Mouse (Mus musculus) myocyte (in vitro differentiated cells): ENCODE measurements around the gene Gm11492. TPM values are rescaled to one million over a fixed set of nuclear protein-coding genes. Genes with fewer than 3 reads are reported as not detected.
A peak's percentile ranks its signal among the peaks of the same experiment; 100 is the strongest.

Experiments
- H3K27me3 ChIP-seq: one replicate; pipeline ENCODE4 v1.6.1; 2011; ENCODE audit not compliant: control insufficient read depth, insufficient read depth, insufficient read length
- H3K36me3 ChIP-seq: one replicate; pipeline ENCODE4 v1.6.1; 2011; ENCODE audit not compliant: control insufficient read depth, insufficient read depth
- H3K4me2 ChIP-seq: one replicate; pipeline ENCODE4 v1.6.1; 2011; ENCODE audit warnings: low read depth, control low read depth
- H3K4me3 ChIP-seq: one replicate; pipeline ENCODE4 v1.5.1; 2011; ENCODE audit warnings: mild to moderate bottlenecking, control low read depth, moderate library complexity
- H3K79me2 ChIP-seq: one replicate; pipeline ENCODE4 v1.6.1; 2011; ENCODE audit not compliant: control insufficient read depth, insufficient read depth
- H3ac ChIP-seq: one replicate; pipeline ENCODE4 v1.6.1; 2011; ENCODE audit not compliant: control insufficient read depth, insufficient read length
- CEBPB ChIP-seq: IDR thresholded peaks from 2 replicates; pipeline ENCODE4 v1.6.1; 2011; ENCODE audit warnings: mild to moderate bottlenecking, moderate library complexity; ENCODE audit not compliant: poor library complexity, insufficient read depth, severe bottlenecking
- E2F4 ChIP-seq: IDR thresholded peaks from one replicate; pipeline ENCODE4 v1.6.1; 2011; ENCODE audit warnings: mild to moderate bottlenecking, control low read depth, moderate library complexity; ENCODE audit not compliant: insufficient read depth
- MAX ChIP-seq: IDR thresholded peaks from one replicate; pipeline ENCODE4 v1.6.1; 2011; ENCODE audit warnings: low read depth, mild to moderate bottlenecking, control low read depth
- MYOD1 ChIP-seq, 3 experiments: IDR thresholded peaks; one replicate each; pipeline ENCODE4 v1.6.1; 2011; ENCODE audit warnings: control low read depth in 2 of 3, low read depth in 2 of 3, mild to moderate bottlenecking in 2 of 3, moderate library complexity in 1 of 3; ENCODE audit not compliant: insufficient read length in 2 of 3, control insufficient read depth in 1 of 3
- MYOG ChIP-seq, 3 experiments: IDR thresholded peaks; one replicate each; pipeline ENCODE4 v1.6.1; 2011; ENCODE audit warnings: control low read depth in 2 of 3, low read depth in 2 of 3, mild to moderate bottlenecking in 2 of 3; ENCODE audit not compliant: insufficient read length in 2 of 3, control insufficient read depth in 1 of 3, insufficient read depth in 1 of 3
- POLR2A ChIP-seq: IDR thresholded peaks from one replicate; pipeline ENCODE4 v1.6.1; 2011; ENCODE audit warnings: low read depth, mild to moderate bottlenecking, control low read depth, moderate library complexity; ENCODE audit not compliant: insufficient read length
- POLR2AphosphoS2 ChIP-seq: IDR thresholded peaks from one replicate; pipeline ENCODE4 v1.6.1; 2011; ENCODE audit warnings: low read depth, control low read depth; ENCODE audit not compliant: insufficient read length
- REST ChIP-seq: IDR thresholded peaks from one replicate; pipeline ENCODE4 v1.6.1; 2011; ENCODE audit warnings: mild to moderate bottlenecking, control low read depth, moderate library complexity; ENCODE audit not compliant: insufficient read depth, insufficient read length
- SRF ChIP-seq: IDR thresholded peaks from one replicate; pipeline ENCODE4 v1.6.1; 2011; ENCODE audit warnings: low read depth; ENCODE audit not compliant: control insufficient read depth, insufficient read length
- TCF12 ChIP-seq: IDR thresholded peaks from one replicate; pipeline ENCODE4 v1.6.1; 2011; ENCODE audit warnings: mild to moderate bottlenecking, control low read depth; ENCODE audit not compliant: poor library complexity, insufficient read depth, severe bottlenecking
- TCF3 ChIP-seq: IDR thresholded peaks from one replicate; pipeline ENCODE4 v1.6.1; 2011; ENCODE audit warnings: low read depth, control low read depth; ENCODE audit not compliant: insufficient read length
- USF1 ChIP-seq: IDR thresholded peaks from one replicate; pipeline ENCODE4 v1.6.1; 2011; ENCODE audit warnings: low read depth, mild to moderate bottlenecking, control low read depth, moderate library complexity
- polyA plus RNA-seq: library from polyadenylated mRNA; unstranded; fragments of >200 nt; fragmentation: generic; extraction: Trizol; gene quantifications from one replicate; pipeline ENCODE4 v1.2.1, GENCODE M21; 2012; ENCODE audit warnings: missing spikeins

Gene Gm11492
- polyA plus RNA-seq, 1 experiment: not detected

GRCm38 (mm10) chr11:87527990-87528389, 38.5 kb upstream of the Gm11492 start:
- no peak overlapping the region for H3K4me2 ChIP-seq
- H3K36me3 ChIP-seq: no peaks in the 10 kb centered on the region
- no peak overlapping the region for H3ac ChIP-seq
- no peaks in the 10 kb centered on the region for H3K79me2 ChIP-seq
- peaks cover 32% of the 10 kb centered on the region for H3K27me3 ChIP-seq
- TF ChIP-seq MYOD1 (IDR thresholded peaks at IDR 0.05; ENCODE audit: control insufficient read depth in 1 of 3, insufficient read length in 2 of 3, low read depth in 2 of 3) (no peak), POLR2A (no peak), MAX (no peak), SRF (no peak), POLR2AphosphoS2 (no peak), MYOG (IDR thresholded peaks at IDR 0.05; ENCODE audit: control insufficient read depth in 1 of 3, insufficient read depth in 1 of 3, insufficient read length in 2 of 3, low read depth in 2 of 3) (no peak), TCF12 (no peak), E2F4 (no peak), TCF3 (no peak), REST (no peak), USF1 (no peak)
- no peak overlapping the region for H3K4me3 ChIP-seq

- Histone ChIP-seq H3K36me3 (no peaks in the 10 kb centered on the region), H3K27me3 (peaks cover 18% of the 10 kb centered on the region), H3ac (no peak overlapping the region), H3K79me2 (no peaks in the 10 kb centered on the region), H3K4me2 (no peak overlapping the region), H3K4me3 (no peak overlapping the region)
- TF ChIP-seq MYOD1 (IDR thresholded peaks at IDR 0.05; ENCODE audit: control insufficient read depth in 1 of 3, insufficient read length in 2 of 3, low read depth in 2 of 3) (no peak), SRF (no peak), TCF12 (no peak), CEBPB (no peak), REST (no peak), MAX (no peak), USF1 (no peak), TCF3 (no peak), MYOG (IDR thresholded peaks at IDR 0.05; ENCODE audit: control insufficient read depth in 1 of 3, insufficient read depth in 1 of 3, insufficient read length in 2 of 3, low read depth in 2 of 3) (no peak), POLR2AphosphoS2 (no peak), POLR2A (no peak), E2F4 (no peak)
Measured at GRCm38 (mm10) chr11:87531695-87532094, 34.8 kb upstream of the Gm11492 start.

DNA sequence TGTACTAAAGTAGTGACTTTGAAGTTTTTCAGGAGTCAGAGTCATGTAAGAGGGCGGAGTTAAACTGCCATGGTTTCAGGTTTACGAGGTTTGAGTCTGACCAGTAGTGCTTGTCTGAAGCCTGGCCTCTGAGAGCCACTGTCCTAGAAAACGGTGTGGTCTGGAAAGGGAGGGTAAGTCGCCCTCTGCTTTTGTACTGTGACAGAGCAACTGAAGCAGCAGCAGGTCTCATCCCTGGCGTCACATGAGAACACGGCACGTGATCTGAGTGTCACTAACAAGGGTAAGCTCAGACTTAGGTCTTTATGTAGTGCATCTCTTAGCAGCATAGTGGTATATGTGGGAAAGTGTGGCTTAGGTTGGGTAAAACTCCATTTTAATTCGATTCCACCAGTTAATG, 24.2 kb upstream of the Gm11492 start:
- Histone ChIP-seq H3K79me2 (no peaks in the 10 kb centered on the region), H3ac (no peak overlapping the region), H3K27me3 (peaks cover 18% of the 10 kb centered on the region), H3K36me3 (no peaks in the 10 kb centered on the region), H3K4me2 (no peak overlapping the region), H3K4me3 (no peak overlapping the region)
- TF ChIP-seq POLR2A (no peak), USF1 (peak; percentile 58), REST (no peak), E2F4 (no peak), CEBPB (no peak)

- peaks cover 19% of the 10 kb centered on the region for H3K27me3 ChIP-seq
- no peak overlapping the region for H3ac ChIP-seq
Measured at GRCm38 (mm10) chr11:87542906-87543305, 23.5 kb upstream of the Gm11492 start.

DNA sequence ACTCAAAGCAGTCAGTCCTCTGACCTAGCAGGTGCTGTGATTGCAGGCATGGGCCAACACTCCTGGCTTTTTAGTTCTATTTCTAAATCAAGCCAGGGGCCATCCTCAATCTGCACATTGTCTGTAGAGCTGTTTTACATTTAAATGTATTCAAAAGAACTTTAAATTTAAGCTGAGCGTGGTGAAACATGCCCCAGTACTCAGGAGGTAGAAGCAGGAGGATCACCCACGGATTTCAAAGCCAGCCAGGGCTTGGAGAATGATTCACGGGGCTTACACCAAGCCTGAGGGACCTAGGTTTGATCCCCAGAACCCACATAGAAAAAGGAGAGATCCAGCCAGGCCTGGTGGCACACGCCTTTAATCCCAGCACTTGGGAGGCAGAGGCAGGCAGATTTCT, 13.1 kb upstream of the Gm11492 start:
- H3K4me2 ChIP-seq: no peak overlapping the region
- H3K4me3 ChIP-seq: no peak overlapping the region
- H3K27me3 ChIP-seq: peaks cover 26% of the 10 kb centered on the region
- H3K79me2 ChIP-seq: no peaks in the 10 kb centered on the region
- no peak for TF ChIP-seq MYOD1 (IDR thresholded peaks at IDR 0.05; ENCODE audit: control insufficient read depth in 1 of 3, insufficient read length in 2 of 3, low read depth in 2 of 3)
- TF ChIP-seq MAX: no peak
- TF ChIP-seq REST: no peak
- TF ChIP-seq E2F4: no peak
- no peak for TF ChIP-seq TCF3
- TF ChIP-seq POLR2A: no peak
- no peak for TF ChIP-seq USF1
- H3ac ChIP-seq: no peak overlapping the region
- H3K36me3 ChIP-seq: no peaks in the 10 kb centered on the region

More at GRCm38 (mm10) chr11:87542906-87543305, 23.5 kb upstream of the Gm11492 start:
- TF ChIP-seq MYOG (IDR thresholded peaks at IDR 0.05; ENCODE audit: control insufficient read depth in 1 of 3, insufficient read depth in 1 of 3, insufficient read length in 2 of 3, low read depth in 2 of 3): peak in 1 of 3 experiments; percentile 41
- peak in 1 of 3 experiments; percentile 9 for TF ChIP-seq MYOD1 (IDR thresholded peaks at IDR 0.05; ENCODE audit: control insufficient read depth in 1 of 3, insufficient read length in 2 of 3, low read depth in 2 of 3)
- no peak for TF ChIP-seq POLR2AphosphoS2
- H3K36me3 ChIP-seq: no peaks in the 10 kb centered on the region
- H3K4me2 ChIP-seq: no peak overlapping the region
- no peaks in the 10 kb centered on the region for H3K79me2 ChIP-seq
- H3K4me3 ChIP-seq: no peak overlapping the region

DNA sequence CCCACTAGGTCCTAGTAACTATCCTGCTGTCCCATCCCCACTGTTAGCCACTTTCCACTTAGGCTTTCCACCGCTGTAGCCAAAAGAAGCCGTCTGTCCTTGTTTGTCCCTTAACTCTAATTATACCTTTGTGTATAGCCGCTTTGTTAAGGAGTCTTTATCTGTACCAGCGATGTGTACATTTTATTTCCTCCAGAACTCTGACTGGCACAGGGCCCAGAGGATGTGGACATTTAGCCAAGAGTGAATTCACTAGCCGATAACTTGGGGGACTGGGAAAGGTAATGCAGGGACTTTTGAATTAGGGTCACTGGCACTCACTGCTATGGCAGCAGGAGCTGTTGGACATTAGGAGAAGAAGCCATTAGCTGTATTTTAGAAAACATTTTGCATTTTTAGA, 12.1 kb upstream of the Gm11492 start:
- H3K36me3 ChIP-seq: no peaks in the 10 kb centered on the region
- no peak overlapping the region for H3ac ChIP-seq
- no peak for TF ChIP-seq POLR2AphosphoS2
- TF ChIP-seq MAX: no peak
- TF ChIP-seq CEBPB: no peak
- TF ChIP-seq TCF12: no peak
- no peak for TF ChIP-seq USF1
- no peak for TF ChIP-seq TCF3
- TF ChIP-seq E2F4: no peak
- TF ChIP-seq REST: no peak
- no peak overlapping the region for H3K4me2 ChIP-seq
- H3K4me3 ChIP-seq: no peak overlapping the region
- H3K27me3 ChIP-seq: peaks cover 20% of the 10 kb centered on the region
- no peaks in the 10 kb centered on the region for H3K79me2 ChIP-seq
